Mouse (Mus musculus) left cerebral cortex, adult 18-20 months (tissue): ENCODE measurements at regions not wholly inside any gene's neighbourhood (a gene's known extent, or its start where the extent isn't known, plus 50 kb on each side); places are given as distances from the start of the nearest gene placed in this dataset.

Experiments used
- DNase-seq, 2 experiments: peaks; one replicate each; pipeline ENCODE4 v3.0.0; 2021 to 2022; ENCODE audit warnings: low spot score in 2 of 2, mixed read lengths in 1 of 2

GRCm38 (mm10) chr7:71648314-71648713, 297.0 kb upstream of the Gm10295 start:
- no peak for DNase-seq

- no peak for DNase-seq
Observed at GRCm38 (mm10) chr7:71646944-71647343, 295.7 kb upstream of the Gm10295 start.

- DNase-seq: no peak
Observed at GRCm38 (mm10) chr7:71623048-71623447, 271.8 kb upstream of the Gm10295 start.

- no peak for DNase-seq
Observed at GRCm38 (mm10) chr7:71603159-71603558, 251.9 kb upstream of the Gm10295 start.

DNA sequence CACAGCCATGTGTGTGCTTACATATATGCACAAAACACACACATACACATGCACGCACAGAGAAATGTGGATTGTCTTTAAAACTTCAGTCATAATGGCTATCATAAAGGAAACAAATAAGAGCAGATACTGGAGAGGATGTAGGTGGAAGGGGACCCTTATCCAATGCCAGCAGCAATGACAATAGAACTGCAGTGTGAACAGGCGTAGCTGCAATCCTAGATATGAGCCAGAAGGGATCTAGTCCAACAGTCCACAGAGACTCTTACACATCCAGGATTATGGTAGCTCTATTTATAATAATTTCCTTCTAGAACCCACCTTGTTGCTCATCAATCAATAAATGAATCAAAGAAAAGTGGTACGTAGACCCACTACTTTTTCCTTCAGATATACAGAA, 245.5 kb upstream of the Gm10295 start:
- no peak for DNase-seq

DNA sequence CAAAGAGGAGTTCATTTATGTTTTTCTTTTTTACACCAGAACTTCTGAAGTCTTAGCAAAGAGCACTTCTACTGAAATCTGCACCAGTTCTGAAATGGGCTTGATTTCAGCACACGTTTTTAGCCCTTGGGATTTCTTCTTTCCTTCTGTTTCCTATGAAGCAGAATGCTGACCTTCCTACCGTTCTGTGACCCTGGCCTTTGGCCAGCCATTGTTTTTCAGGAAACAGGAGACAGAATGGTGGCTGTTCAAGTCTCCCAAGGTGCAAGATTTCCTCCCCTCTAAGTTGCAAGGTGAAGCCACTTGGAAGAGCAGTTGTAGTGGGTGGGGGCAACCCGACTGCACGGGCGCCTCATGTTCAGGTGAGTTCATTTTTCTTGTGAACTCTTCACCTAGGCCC, 236.3 kb upstream of the Gm10295 start:
- DNase-seq: no peak

GRCm38 (mm10) chr7:71583443-71584055, 232.3 kb upstream of the Gm10295 start:
- no peak for DNase-seq

DNA sequence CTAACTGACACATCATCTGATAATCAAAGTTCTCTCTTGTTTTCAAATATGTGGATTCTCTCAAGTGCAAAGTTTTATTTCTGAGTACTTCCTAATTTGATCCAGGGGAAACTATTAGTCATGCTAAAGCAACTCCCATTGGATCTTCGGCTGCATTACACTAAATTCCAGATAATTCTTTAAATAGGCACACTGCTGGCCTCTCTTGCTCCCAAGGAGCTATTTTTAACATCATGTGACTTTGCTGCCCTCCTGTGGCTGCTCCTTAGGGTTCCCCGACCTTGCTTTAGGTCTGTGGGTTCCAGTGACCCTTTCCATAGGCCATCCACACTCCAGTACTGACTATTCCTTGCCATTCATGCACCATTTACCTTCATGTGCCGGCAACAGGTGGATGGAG, 230.5 kb upstream of the Gm10295 start:
- no peak for DNase-seq

GRCm38 (mm10) chr7:71560296-71560936, 209.1 kb upstream of the Gm10295 start:
- no peak for DNase-seq

GRCm38 (mm10) chr7:71556473-71556872, 205.2 kb upstream of the Gm10295 start:
- no peak for DNase-seq

GRCm38 (mm10) chr7:71555476-71555875, 204.2 kb upstream of the Gm10295 start:
- no peak for DNase-seq

DNA sequence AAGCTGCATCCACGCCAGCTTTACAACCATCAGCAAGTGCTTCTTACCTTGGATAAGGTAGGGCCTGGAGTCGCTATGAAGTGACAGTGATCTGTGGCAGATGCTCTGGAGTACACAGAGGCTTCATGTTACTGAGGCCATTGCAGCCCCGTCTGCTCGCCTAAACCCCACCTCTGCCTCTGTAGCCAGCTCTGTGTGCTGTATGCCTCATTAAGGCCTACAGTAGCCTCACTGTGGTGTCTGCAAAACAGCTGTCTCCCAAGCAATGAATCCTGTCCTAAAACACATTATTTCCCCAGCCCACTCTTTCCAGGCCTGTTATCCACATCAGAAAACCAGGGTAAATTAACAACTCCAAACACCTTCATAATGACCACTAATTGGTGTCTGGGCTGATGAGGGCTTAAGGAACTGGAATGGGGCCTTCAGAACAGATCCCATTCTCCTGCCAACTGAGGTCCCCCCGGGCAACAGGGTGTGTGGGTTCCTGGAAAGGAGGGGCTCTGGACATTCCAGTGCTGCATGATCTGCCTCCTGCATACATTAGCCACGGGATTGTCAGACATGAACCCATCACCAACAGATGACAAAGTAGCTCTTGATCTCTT, 195.4 kb upstream of the Gm10295 start:
- no peak for DNase-seq

GRCm38 (mm10) chr7:71541467-71541866, 190.2 kb upstream of the Gm10295 start:
- no peak for DNase-seq

DNA sequence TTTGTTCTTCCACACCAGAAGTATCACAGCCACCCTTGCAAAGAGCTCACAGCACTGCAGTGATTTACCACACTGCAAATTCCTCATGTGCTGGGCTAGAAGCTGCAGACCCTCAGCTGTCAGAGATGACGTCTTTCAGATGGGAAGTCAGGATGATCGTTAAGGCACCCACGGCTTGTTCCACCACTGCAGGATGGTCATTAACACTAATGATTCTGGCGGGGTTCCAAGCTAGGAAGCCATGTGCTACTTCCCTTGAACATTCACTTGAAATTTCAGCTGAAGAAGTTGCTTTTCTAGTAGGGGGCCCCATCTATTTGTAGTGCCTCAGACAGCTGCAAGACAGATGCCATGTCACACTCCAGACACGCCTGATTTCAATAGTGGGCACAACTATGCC, 181.8 kb upstream of the Gm10295 start:
- DNase-seq: no peak

DNA sequence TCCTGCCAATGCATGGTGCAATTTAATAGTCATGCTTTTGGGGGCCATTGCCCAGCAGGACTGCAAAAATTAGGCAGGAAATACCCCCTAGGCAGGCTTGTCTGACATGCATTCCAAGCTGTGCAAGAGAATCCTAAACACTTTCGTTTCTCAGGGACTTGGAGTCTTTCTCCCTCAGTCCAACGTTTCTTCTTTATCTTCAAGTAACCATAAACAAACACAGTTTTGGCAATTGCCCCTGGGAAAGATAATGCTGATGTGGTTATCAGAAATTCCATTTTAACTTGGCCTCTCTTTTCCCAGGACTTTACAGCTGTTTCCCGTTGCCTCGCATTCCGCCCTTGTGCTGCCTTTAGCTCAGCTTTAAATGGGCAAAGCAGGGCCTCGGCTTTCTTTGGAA, 180.2 kb upstream of the Gm10295 start:
- no peak for DNase-seq

GRCm38 (mm10) chr7:71530922-71531321, 179.6 kb upstream of the Gm10295 start:
- DNase-seq: no peak

- DNase-seq: no peak
Observed at GRCm38 (mm10) chr7:71526152-71526551, 174.9 kb upstream of the Gm10295 start.

DNA sequence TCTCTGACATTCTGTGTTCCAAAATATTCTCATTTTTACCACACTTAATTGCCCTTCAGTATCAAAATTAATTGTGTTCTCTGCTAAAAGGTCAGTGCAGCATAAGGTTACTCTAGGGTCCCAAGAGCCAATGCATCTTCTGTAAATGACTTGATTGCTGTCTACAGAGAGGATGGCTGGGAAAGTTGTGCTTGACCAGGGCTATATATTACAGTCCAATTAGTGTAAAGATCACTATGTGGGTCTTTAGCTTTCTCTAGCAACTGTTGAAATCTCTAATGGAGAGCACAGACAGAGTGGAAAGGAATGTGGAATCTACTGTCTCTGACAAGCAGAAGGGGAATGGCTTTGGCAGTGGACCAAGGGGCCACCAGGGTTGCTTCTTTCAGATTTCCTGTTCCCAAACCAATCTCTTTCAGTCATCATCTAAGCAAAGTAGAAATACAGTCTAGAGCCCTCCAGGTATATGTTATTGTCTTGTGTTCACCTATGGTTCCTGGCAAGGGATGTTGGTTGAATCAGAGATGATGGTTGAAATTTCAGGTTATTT, 173.4 kb upstream of the Gm10295 start:
- DNase-seq: no peak

DNA sequence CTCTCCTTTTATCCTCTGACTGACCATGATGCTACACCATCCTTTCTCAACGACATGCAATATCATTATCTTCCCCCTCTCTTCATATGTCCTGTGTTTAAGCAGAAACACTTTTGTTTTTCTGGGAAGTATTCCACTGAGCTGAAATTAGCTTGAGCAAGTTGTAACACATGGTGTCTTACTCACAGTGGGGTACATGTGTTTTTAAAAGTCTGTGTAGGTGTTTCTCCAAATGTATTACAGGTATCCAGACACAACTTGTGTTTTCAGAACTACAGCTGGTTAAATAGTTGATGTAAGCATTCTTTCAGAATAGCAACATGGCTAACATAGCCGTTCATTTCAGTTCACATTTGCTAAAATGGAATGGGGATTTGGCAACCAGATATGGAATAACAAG, 172.8 kb upstream of the Gm10295 start:
- DNase-seq: no peak

- DNase-seq: no peak
Observed at GRCm38 (mm10) chr7:71507379-71507778, 156.1 kb upstream of the Gm10295 start.

- no peak for DNase-seq
Observed at GRCm38 (mm10) chr7:71500719-71501118, 149.4 kb upstream of the Gm10295 start.

DNA sequence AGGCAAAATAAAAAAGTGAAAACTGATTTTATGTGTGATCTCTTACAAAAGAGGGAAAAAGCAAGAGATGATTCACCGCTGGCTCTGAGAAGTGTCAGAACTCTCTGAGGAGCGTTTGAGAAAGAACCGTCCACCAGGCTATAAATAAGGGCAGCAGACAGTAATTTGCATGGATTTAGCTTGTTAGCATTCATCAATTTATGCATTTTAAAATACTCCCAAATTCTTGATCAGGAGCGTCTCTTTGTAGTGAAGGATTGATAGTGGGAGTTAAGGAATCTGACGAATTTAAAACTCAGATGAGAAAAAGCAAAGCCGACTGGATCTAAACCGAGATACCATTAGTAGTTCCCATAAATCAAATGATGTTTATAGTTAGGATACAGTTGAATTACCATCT, 146.8 kb upstream of the Gm10295 start:
- no peak for DNase-seq

DNA sequence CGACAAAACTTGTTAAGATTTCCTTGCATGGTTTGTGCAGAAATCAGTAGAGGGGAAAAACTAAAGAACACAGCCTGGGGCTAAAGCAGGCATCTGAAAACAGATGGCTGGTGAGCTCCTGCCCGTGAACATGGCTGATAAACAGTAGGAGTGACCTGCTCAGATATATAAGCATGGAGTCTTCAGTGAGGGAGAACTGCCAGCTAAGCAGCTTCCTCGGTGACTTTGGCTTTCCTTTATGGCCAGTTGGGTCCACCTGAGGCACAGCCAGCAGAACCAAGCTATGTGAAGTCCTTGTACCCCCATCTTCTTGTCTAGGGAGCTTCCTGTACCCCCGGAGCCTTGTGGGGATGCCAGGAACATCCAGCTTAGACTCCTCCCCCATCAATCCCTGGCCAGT, 139.8 kb upstream of the Gm10295 start:
- DNase-seq: no peak
